ENCODE assay signal across 8 mouse cellular contexts in genomic region chr4:59801489-59801888, GRCm38 (mm10). TPM values are rescaled to one million over a fixed set of nuclear protein-coding genes. Genes with fewer than 3 reads are reported as not detected.
DNase-seq lines count a peak whose midpoint lies in the region; ATAC-seq and TF ChIP-seq lines count a peak whose summit lies in the region.

Gene Inip, minus strand, starts transcription at chr4:59801589.

- no peaks in the 10 kb centered on the region for H3K9me3 ChIP-seq in G1E (replicated peaks)
- no peaks in the 10 kb centered on the region for H3K9me3 ChIP-seq in forebrain, embryonic 16.5 days (ENCODE audit: control insufficient read depth, low read length)
- no peaks in the 10 kb centered on the region for H3K9me3 ChIP-seq in neural tube, embryonic 12.5 days

- no peak for TF ChIP-seq CTCF in cerebellum, adult 2 months (IDR thresholded peaks at IDR 0.05; ENCODE audit: borderline replicate concordance, insufficient read depth, low read depth, low read length)
- no peak for TF ChIP-seq CTCF in G1E (IDR thresholded peaks at IDR 0.05; ENCODE audit: low read depth, low read length)

- no peak for DNase-seq in cerebellum, adult 2 months
- no peak for DNase-seq in cerebellum, adult 8-10 months
- DNase-seq in G1E (ENCODE audit: low spot score): no peak
- no peak for DNase-seq in left cerebral cortex, postnatal 25 days (ENCODE audit: low spot score in 2 of 2)
- DNase-seq in embryo, embryonic 9.5 days (ENCODE audit: extremely low spot score): no peak
- DNase-seq in right cerebral cortex, adult 18-20 months: no peak

- no peaks in the 10 kb centered on the region for H3K36me3 ChIP-seq in G1E (replicated peaks)
- no peaks in the 10 kb centered on the region for H3K36me3 ChIP-seq in forebrain, embryonic 16.5 days (ENCODE audit: control insufficient read depth, insufficient read depth)
- H3K36me3 ChIP-seq in neural tube, embryonic 12.5 days: no peaks in the 10 kb centered on the region

- H3K9ac ChIP-seq in forebrain, embryonic 16.5 days (replicated peaks; ENCODE audit: low read depth, low read length): no peak within 1 kb of the TSS
- no peak within 1 kb of the TSS for H3K9ac ChIP-seq in neural tube, embryonic 12.5 days

- no peak for ATAC-seq in G1E (ENCODE audit: extremely low read depth, insufficient number of reproducible peaks, low FRiP score, poor library complexity, severe bottlenecking)
- no peak for ATAC-seq in forebrain, embryonic 16.5 days
- no peak for ATAC-seq in neural tube, embryonic 12.5 days (ENCODE audit: low FRiP score, low read depth)

- peak within 1 kb of the TSS; percentile 36; the same call in 1 of the 2 replicates for H3K27ac ChIP-seq in cerebellum, adult 2 months (ENCODE audit: insufficient read depth, low read length)
- no peak within 1 kb of the TSS for H3K27ac ChIP-seq in forebrain, embryonic 16.5 days (ENCODE audit: low read length)
- H3K27ac ChIP-seq in neural tube, embryonic 12.5 days: no peak within 1 kb of the TSS

- no peak within 1 kb of the TSS for H3K4me3 ChIP-seq in cerebellum, adult 2 months (replicated peaks; ENCODE audit: insufficient read depth, low read depth, low read length)
- H3K4me3 ChIP-seq in G1E (ENCODE audit: low read depth, low read length): no peak within 1 kb of the TSS
- no peak within 1 kb of the TSS for H3K4me3 ChIP-seq in forebrain, embryonic 16.5 days (replicated peaks; ENCODE audit: low read length)
- no peak within 1 kb of the TSS for H3K4me3 ChIP-seq in neural tube, embryonic 12.5 days

- no peaks in the 10 kb centered on the region for H3K4me1 ChIP-seq in cerebellum, adult 2 months (ENCODE audit: control insufficient read depth, insufficient read depth, low read length)
- H3K4me1 ChIP-seq in G1E (ENCODE audit: insufficient read depth, low read depth, low read length): peaks cover 53% of the 10 kb centered on the region
- H3K4me1 ChIP-seq in forebrain, embryonic 16.5 days (replicated peaks; ENCODE audit: control insufficient read depth, insufficient read depth, low read length): peaks cover under 1% of the 10 kb centered on the region
- 0 out of 2 replicates have a peak, but pooled peaks cover under 1% of the 10 kb centered on the region for H3K4me1 ChIP-seq in neural tube, embryonic 12.5 days

- intact Hi-C loops in left cerebral cortex, postnatal 25 days (cut with DNase I): no loop called here

- TF ChIP-seq POLR2A in cerebellum, adult 2 months (IDR thresholded peaks at IDR 0.05; ENCODE audit: borderline replicate concordance, insufficient read depth, low read length): no peak

- H3K4me2 ChIP-seq in forebrain, embryonic 16.5 days (ENCODE audit: low read length): no peak within 1 kb of the TSS
- H3K4me2 ChIP-seq in neural tube, embryonic 12.5 days (replicated peaks): no peak within 1 kb of the TSS

- no peaks in the 10 kb centered on the region for H3K27me3 ChIP-seq in cerebellum, adult 2 months (ENCODE audit: control insufficient read depth, insufficient read depth, low read length)
- no peaks in the 10 kb centered on the region for H3K27me3 ChIP-seq in G1E (ENCODE audit: insufficient read depth, low read length)
- H3K27me3 ChIP-seq in forebrain, embryonic 16.5 days (replicated peaks; ENCODE audit: control insufficient read depth, insufficient read depth, low read length): no peaks in the 10 kb centered on the region
- no peaks in the 10 kb centered on the region for H3K27me3 ChIP-seq in neural tube, embryonic 12.5 days (replicated peaks)

RNA-seq across cellular contexts. Expression of gene Inip, which starts in this region (rescaled TPM):
- 22.5 and 23.3 TPM in 2 replicates for polyA plus RNA-seq in cerebellum, adult 2 months (2012; rRNA removed)
- 67.9 and 84.5 TPM in 2 replicates for total RNA-seq in G1E (2014; fragmentation: Nextera tagmentation)
- total RNA-seq in G1E (2017): 92.4 and 95.8 TPM in 2 replicates
- 28.7 and 41.7 TPM in 2 replicates for polyA plus RNA-seq in G1E (2012)
- 73.6 and 81.3 TPM in 2 replicates for polyA plus RNA-seq in forebrain, embryonic 16.5 days (2015; fragmentation: Nextera tagmentation; extraction: Ambion mirVana)
- total RNA-seq in left cerebral cortex, postnatal 25 days (2021): 10 to 100 TPM; 23.1 to 25.4 TPM
- polyA plus RNA-seq in neural tube, embryonic 12.5 days (2016; fragmentation: Nextera tagmentation; extraction: Ambion mirVana): 82.4 and 87.2 TPM in 2 replicates
